Mouse (Mus musculus) liver, postnatal 0 days (tissue): ENCODE results near the gene Herpud2.

Source experiments
- CTCF ChIP-seq: sonication (generic); IDR thresholded peaks from 2 replicates; pipeline ENCODE4 v1.5.1; 2016; ENCODE audit warnings: antibody characterized with exemption, low read depth
- EP300 ChIP-seq: IDR thresholded peaks from 2 replicates; pipeline ENCODE4 v1.6.1; 2016; ENCODE audit warnings: antibody characterized with exemption, low read depth, mild to moderate bottlenecking

GRCm38 (mm10) chr9:25177201-25177600 lies 25.6 kb upstream of the Herpud2 start:
- TF ChIP-seq CTCF (no peak), EP300 (no peak)
